Mouse (Mus musculus) kidney, embryonic 16.5 days (tissue): ENCODE data around the gene Pla2g7. TPM values are rescaled to one million over a fixed set of nuclear protein-coding genes. Genes with fewer than 3 reads are reported as not detected.

Source experiments
- ATAC-seq: fragments of 200-750 bp; cut with Nextera tagmentation; 2 replicates; pipeline ENCODE4 v1.8.0; 2017; ENCODE audit warnings: moderate TSS enrichment; ENCODE audit not compliant: low FRiP score, low TSS enrichment
- H3K27ac ChIP-seq: fragments of 300-500 bp; sonication (generic); 2 replicates; pipeline ENCODE4 v1.5.1; 2014; ENCODE audit warnings: low read length
- H3K27me3 ChIP-seq: fragments of 300-500 bp; sonication (generic); 2 replicates; pipeline ENCODE4 v1.6.1; 2014; ENCODE audit warnings: low read length, control low read depth, mixed read lengths; ENCODE audit not compliant: insufficient read depth
- H3K36me3 ChIP-seq: fragments of 300-500 bp; sonication (generic); 2 replicates; pipeline ENCODE4 v1.6.1; 2014; ENCODE audit warnings: low read length, control low read depth, mixed read lengths; ENCODE audit not compliant: insufficient read depth
- H3K4me1 ChIP-seq: fragments of 300-500 bp; sonication (generic); 2 replicates; pipeline ENCODE4 v1.6.1; 2014; ENCODE audit warnings: low read length, control low read depth, mixed read lengths; ENCODE audit not compliant: insufficient read depth
- H3K4me2 ChIP-seq: fragments of 300-500 bp; sonication (generic); replicated peaks from 2 replicates; pipeline ENCODE4 v1.6.1; 2014; ENCODE audit warnings: low read depth, low read length
- H3K4me3 ChIP-seq: fragments of 300-500 bp; sonication (generic); 2 replicates; pipeline ENCODE4 v1.5.1; 2014; ENCODE audit warnings: mild to moderate bottlenecking, low read length
- H3K9ac ChIP-seq: fragments of 300-500 bp; sonication (generic); replicated peaks from 2 replicates; pipeline ENCODE4 v1.6.1; 2014; ENCODE audit warnings: low read length
- H3K9me3 ChIP-seq: fragments of 300-500 bp; sonication (generic); 2 replicates; pipeline ENCODE4 v1.6.1; 2016; ENCODE audit warnings: low read length, control low read depth
- WGBS: fragments of 180-500 bp; shearing (Covaris S2); extraction: QIAGEN DNeasy Blood & Tissue Kit; methylation state at CpG from one replicate; pipeline ENCODE4 v1.1.7; 2014; 5-methylcytosine and 5-hydroxymethylcytosine counted together
- polyA plus RNA-seq: library from polyadenylated mRNA; unstranded; fragments of >200 nt; fragmentation: Nextera tagmentation; extraction: Ambion mirVana; gene quantifications from 2 replicates; pipeline ENCODE4 v1.2.1, GENCODE M21; 2015

The Pla2g7 gene
- polyA plus RNA-seq, 1 experiment from 2014 or later: 75.4 TPM

DNA sequence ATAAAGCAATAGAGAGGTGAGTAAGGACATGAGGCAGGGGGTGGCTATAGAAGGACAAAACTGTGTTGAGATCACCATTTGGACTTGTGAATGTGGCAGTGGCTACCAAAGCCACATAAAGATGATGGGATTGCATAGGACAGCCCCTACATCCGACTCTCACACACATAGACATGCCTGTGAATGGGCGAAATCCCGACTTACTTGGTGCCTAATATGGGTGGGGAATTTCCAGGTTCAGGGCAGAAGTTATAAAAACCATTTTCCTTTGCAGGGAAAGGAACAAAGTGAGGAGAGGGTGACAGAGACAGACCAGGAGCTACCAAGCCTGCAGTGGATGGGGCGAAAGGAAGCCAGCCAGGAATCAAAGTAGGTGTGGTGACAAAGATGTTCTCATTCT is 69.2 kb downstream of the Pla2g7 start:
- Histone ChIP-seq H3K4me3 (no peak overlapping the region), H3K9ac (no peak overlapping the region), H3K4me1 (no peaks in the 10 kb centered on the region), H3K9me3 (no peaks in the 10 kb centered on the region), H3K4me2 (no peak overlapping the region), H3K27me3 (no peaks in the 10 kb centered on the region), H3K27ac (no peak overlapping the region), H3K36me3 (peaks cover 2% of the 10 kb centered on the region; the same call in 1 of the 2 replicates)
- no peak for ATAC-seq
- WGBS: 96% methylated on average over 4 of the region's 4 CpGs

GRCm38 (mm10) chr17:43640825-43641224 is 72.9 kb downstream of the Pla2g7 start:
- no peak overlapping the region for H3K4me2 ChIP-seq
- no peak overlapping the region for H3K9ac ChIP-seq
- H3K4me3 ChIP-seq: no peak overlapping the region
- H3K36me3 ChIP-seq: peaks cover 7% of the 10 kb centered on the region; the same call in 1 of the 2 replicates
- WGBS: 83% methylated on average over 1 of the region's 1 CpGs
- ATAC-seq: no peak
- H3K27ac ChIP-seq: no peak overlapping the region
- H3K9me3 ChIP-seq: no peaks in the 10 kb centered on the region
- no peaks in the 10 kb centered on the region for H3K4me1 ChIP-seq
- no peaks in the 10 kb centered on the region for H3K27me3 ChIP-seq

- Histone ChIP-seq H3K27ac (no peak overlapping the region), H3K36me3 (peaks cover 7% of the 10 kb centered on the region; the same call in 1 of the 2 replicates), H3K9me3 (no peaks in the 10 kb centered on the region), H3K4me2 (no peak overlapping the region), H3K4me1 (no peaks in the 10 kb centered on the region), H3K9ac (no peak overlapping the region), H3K27me3 (no peaks in the 10 kb centered on the region), H3K4me3 (no peak overlapping the region)
- no peak for ATAC-seq
- WGBS: 79% methylated on average over 7 of the region's 7 CpGs
Measured at GRCm38 (mm10) chr17:43643191-43643590, 75.3 kb downstream of the Pla2g7 start.

DNA sequence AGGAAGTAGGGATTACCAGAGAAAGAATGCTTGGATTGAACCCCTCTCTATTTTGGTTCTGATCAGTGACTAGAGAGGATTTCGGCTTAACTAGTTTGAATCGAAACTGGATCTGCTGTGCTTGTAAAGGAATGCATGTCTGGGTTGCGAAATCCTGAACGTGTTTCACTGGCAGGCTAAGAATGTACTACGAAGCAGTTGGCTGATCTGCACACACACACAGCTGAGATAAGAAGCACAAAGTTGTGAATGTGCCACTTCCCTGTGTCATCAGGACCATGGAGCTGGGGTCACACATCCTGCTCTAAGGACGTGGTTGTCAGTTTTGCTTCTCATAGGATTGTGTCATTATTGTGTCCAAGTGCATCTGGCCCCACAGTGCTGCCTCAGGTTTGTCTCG is 76.5 kb downstream of the Pla2g7 start:
- no peak overlapping the region for H3K27ac ChIP-seq
- ATAC-seq: no peak

DNA sequence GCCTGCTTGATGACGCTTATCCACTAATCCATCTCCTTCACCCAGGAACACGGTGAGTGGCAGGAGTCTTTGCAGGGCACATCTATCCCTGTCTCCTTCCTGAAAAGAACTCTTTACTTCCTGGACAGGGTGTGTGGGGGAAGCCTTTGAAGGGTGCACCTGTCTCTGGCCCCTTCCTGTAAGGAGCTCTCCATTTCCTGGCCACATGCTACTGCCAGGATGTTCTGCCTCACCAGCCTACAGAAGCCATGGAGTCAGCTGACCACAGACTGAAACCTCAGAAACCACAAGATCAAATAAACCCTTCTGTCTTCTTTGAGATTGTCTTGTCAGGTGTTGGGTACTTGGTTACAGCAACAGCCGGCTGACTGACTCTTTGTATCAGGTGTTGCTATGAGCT is 77.2 kb downstream of the Pla2g7 start:
- Histone ChIP-seq H3K27ac (no peak overlapping the region), H3K27me3 (no peaks in the 10 kb centered on the region), H3K9ac (no peak overlapping the region), H3K4me2 (no peak overlapping the region), H3K36me3 (peaks cover 10% of the 10 kb centered on the region; the same call in 1 of the 2 replicates), H3K9me3 (no peaks in the 10 kb centered on the region), H3K4me1 (no peaks in the 10 kb centered on the region), H3K4me3 (no peak overlapping the region)
- 88% methylated on average over 3 of the region's 3 CpGs for WGBS
- no peak for ATAC-seq

More for the DNA sequence above, 76.5 kb downstream of the Pla2g7 start:
- Histone ChIP-seq H3K27me3 (no peaks in the 10 kb centered on the region), H3K4me2 (no peak overlapping the region), H3K4me3 (no peak overlapping the region), H3K36me3 (peaks cover 10% of the 10 kb centered on the region; the same call in 1 of the 2 replicates), H3K4me1 (no peaks in the 10 kb centered on the region), H3K9me3 (no peaks in the 10 kb centered on the region), H3K9ac (no peak overlapping the region)
- WGBS: 66% methylated on average over 7 of the region's 7 CpGs

DNA sequence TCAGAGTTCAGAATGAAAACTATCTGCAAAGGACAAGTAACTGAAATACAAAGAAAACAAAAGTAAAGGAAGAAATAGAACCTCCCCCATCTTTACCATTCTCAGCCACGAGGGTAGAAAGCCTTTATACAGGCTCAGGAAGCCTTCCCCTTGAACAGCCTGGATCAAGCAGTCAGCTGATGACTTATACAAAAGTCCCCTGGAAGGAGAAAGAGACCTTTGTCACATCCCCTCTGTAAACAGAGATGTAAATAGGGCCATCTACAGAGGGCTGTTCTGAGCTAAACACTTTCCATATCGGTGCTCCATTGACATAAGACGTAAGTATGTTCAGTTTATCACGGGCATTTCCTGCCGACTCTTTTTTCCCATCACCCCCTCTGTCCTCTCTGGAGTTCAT is 79.0 kb downstream of the Pla2g7 start:
- no peak for ATAC-seq
- Histone ChIP-seq H3K4me2 (no peak overlapping the region), H3K9ac (no peak overlapping the region), H3K9me3 (no peaks in the 10 kb centered on the region), H3K4me1 (no peaks in the 10 kb centered on the region), H3K36me3 (peaks cover 10% of the 10 kb centered on the region; the same call in 1 of the 2 replicates), H3K27me3 (no peaks in the 10 kb centered on the region), H3K4me3 (no peak overlapping the region), H3K27ac (no peak overlapping the region)
- WGBS: 52% methylated on average over 5 of the region's 5 CpGs

- H3K27ac ChIP-seq: no peak overlapping the region
- WGBS: 90% methylated on average over 10 of the region's 10 CpGs
- no peaks in the 10 kb centered on the region for H3K4me1 ChIP-seq
- no peak overlapping the region for H3K4me3 ChIP-seq
- no peak overlapping the region for H3K4me2 ChIP-seq
- H3K27me3 ChIP-seq: no peaks in the 10 kb centered on the region
- H3K9ac ChIP-seq: no peak overlapping the region
- 0 out of 2 replicates have a peak, but pooled peaks cover 2% of the 10 kb centered on the region for H3K36me3 ChIP-seq
- no peaks in the 10 kb centered on the region for H3K9me3 ChIP-seq
- no peak for ATAC-seq
Measured at GRCm38 (mm10) chr17:43649641-43650436, 81.9 kb downstream of the Pla2g7 start.

DNA sequence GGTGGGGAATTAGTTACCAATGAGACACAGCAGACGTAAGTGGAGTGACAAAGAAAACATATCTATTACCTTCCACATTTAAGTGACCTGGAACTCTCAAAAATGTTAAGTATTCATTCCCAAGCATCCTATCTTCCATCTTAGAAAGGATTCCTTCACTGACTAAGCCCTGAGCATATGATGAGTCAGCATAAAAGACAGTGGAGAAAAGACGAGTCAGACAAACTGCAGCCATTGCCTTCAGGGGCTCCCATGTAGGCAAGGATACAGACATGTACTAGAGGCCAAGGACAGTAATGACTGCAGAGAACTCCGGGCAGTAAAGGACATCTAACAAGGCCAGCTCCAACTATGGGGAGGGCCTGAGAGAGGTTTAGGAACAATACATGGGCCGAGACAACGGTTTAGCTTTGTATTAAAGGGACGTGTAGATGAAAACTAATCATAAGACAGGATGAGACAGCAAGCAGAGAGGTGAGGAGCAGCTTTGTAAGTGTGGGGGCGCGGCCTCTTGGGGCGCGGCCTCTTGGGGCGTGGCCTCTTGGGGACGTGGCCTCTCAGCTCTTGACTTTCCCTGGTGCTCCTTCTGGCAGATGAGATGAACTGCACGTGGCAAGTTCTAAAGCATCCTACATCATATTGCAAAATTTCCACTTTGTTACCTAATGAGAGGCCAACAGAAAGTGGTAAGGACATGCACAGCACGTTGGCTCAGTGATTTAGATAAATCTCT is 83.6 kb downstream of the Pla2g7 start:
- H3K4me2 ChIP-seq: no peak overlapping the region
- ATAC-seq: no peak
- no peaks in the 10 kb centered on the region for H3K9me3 ChIP-seq
- no peak overlapping the region for H3K9ac ChIP-seq
- 66% methylated on average over 14 of the region's 14 CpGs for WGBS
- H3K36me3 ChIP-seq: 0 out of 2 replicates have a peak, but pooled peaks cover 2% of the 10 kb centered on the region
- H3K4me1 ChIP-seq: no peaks in the 10 kb centered on the region
- no peaks in the 10 kb centered on the region for H3K27me3 ChIP-seq
- H3K4me3 ChIP-seq: no peak overlapping the region
- no peak overlapping the region for H3K27ac ChIP-seq
